Mouse (Mus musculus): ENCODE data around the gene Fmod. TPM values are rescaled to one million over a fixed set of nuclear protein-coding genes. Genes with fewer than 3 reads are reported as not detected.

Fmod gene
- polyA plus RNA-seq, 1 experiment from 2014 or later: 10.0 TPM

- Histone ChIP-seq H3K36me3 (ENCODE audit: insufficient read depth, low read length) (no peaks in the 10 kb centered on the region), H3K4me3 (ENCODE audit: low read depth, low read length) (no peak overlapping the region), H3K27me3 (replicated peaks; ENCODE audit: insufficient read depth, low read length) (no peaks in the 10 kb centered on the region), H3K9me3 (ENCODE audit: low read length) (no peaks in the 10 kb centered on the region), H3K9ac (replicated peaks; ENCODE audit: low read depth) (no peak overlapping the region), H3K4me1 (ENCODE audit: insufficient read depth, low read depth, low read length) (no peaks in the 10 kb centered on the region), H3K27ac (ENCODE audit: low read length) (no peak overlapping the region), H3K4me2 (replicated peaks; ENCODE audit: low read depth, low read length) (no peak overlapping the region)
- WGBS: 56% methylated on average over 6 of the region's 6 CpGs
- TF ChIP-seq CTCF (IDR thresholded peaks at IDR 0.05): no peak
- TF ChIP-seq EP300 (IDR thresholded peaks at IDR 0.05): no peak
- ATAC-seq (no peak), DNase-seq (ENCODE audit: low spot score) (no peak)
These were observed 12.5 kb downstream of the Fmod start for GRCm38 (mm10) chr1:134049542-134049941.

GRCm38 (mm10) chr1:134053207-134053606 is 16.2 kb downstream of the Fmod start:
- H3K4me2 ChIP-seq (replicated peaks; ENCODE audit: low read depth, low read length): no peak overlapping the region
- no peak overlapping the region for H3K4me3 ChIP-seq (ENCODE audit: low read depth, low read length)
- 6% methylated on average over 6 of the region's 6 CpGs for WGBS
- H3K9ac ChIP-seq (replicated peaks; ENCODE audit: low read depth): no peak overlapping the region
- ATAC-seq (peak; percentile 66), DNase-seq (ENCODE audit: low spot score) (peak; percentile 89)
- H3K27ac ChIP-seq (ENCODE audit: low read length): no peak overlapping the region
- H3K4me1 ChIP-seq (ENCODE audit: insufficient read depth, low read depth, low read length): peaks cover 14% of the 10 kb centered on the region; the same call in 1 of the 2 replicates
- H3K36me3 ChIP-seq (ENCODE audit: insufficient read depth, low read length): no peaks in the 10 kb centered on the region
- no peaks in the 10 kb centered on the region for H3K27me3 ChIP-seq (replicated peaks; ENCODE audit: insufficient read depth, low read length)
- peak; percentile 98 for TF ChIP-seq CTCF (IDR thresholded peaks at IDR 0.05)
- no peak for TF ChIP-seq EP300 (IDR thresholded peaks at IDR 0.05)
- H3K9me3 ChIP-seq (ENCODE audit: low read length): no peaks in the 10 kb centered on the region

GRCm38 (mm10) chr1:134055058-134055457 is 18.0 kb downstream of the Fmod start:
- H3K9me3 ChIP-seq (ENCODE audit: low read length): no peaks in the 10 kb centered on the region
- no peak overlapping the region for H3K4me2 ChIP-seq (replicated peaks; ENCODE audit: low read depth, low read length)
- DNase-seq (ENCODE audit: low spot score) (peak; percentile 51), ATAC-seq (peak; percentile 49; the same call in 1 of the 2 replicates)
- peak overlapping the region; percentile 57 for H3K27ac ChIP-seq (ENCODE audit: low read length)
- WGBS: 52% methylated on average over 9 of the region's 9 CpGs
- peaks cover 17% of the 10 kb centered on the region; the same call in 1 of the 2 replicates for H3K4me1 ChIP-seq (ENCODE audit: insufficient read depth, low read depth, low read length)
- TF ChIP-seq EP300 (IDR thresholded peaks at IDR 0.05) (peak; percentile 53; the same call in 1 of the 2 replicates), CTCF (IDR thresholded peaks at IDR 0.05) (no peak)
- no peaks in the 10 kb centered on the region for H3K36me3 ChIP-seq (ENCODE audit: insufficient read depth, low read length)
- no peaks in the 10 kb centered on the region for H3K27me3 ChIP-seq (replicated peaks; ENCODE audit: insufficient read depth, low read length)
- H3K9ac ChIP-seq (replicated peaks; ENCODE audit: low read depth): no peak overlapping the region
- H3K4me3 ChIP-seq (ENCODE audit: low read depth, low read length): no peak overlapping the region

GRCm38 (mm10) chr1:134055666-134056245 is 18.7 kb downstream of the Fmod start:
- no peaks in the 10 kb centered on the region for H3K9me3 ChIP-seq (ENCODE audit: low read length)
- H3K36me3 ChIP-seq (ENCODE audit: insufficient read depth, low read length): no peaks in the 10 kb centered on the region
- H3K27me3 ChIP-seq (replicated peaks; ENCODE audit: insufficient read depth, low read length): no peaks in the 10 kb centered on the region
- ATAC-seq: no peak
- no peak overlapping the region for H3K9ac ChIP-seq (replicated peaks; ENCODE audit: low read depth)
- peaks cover 23% of the 10 kb centered on the region; the same call in 1 of the 2 replicates for H3K4me1 ChIP-seq (ENCODE audit: insufficient read depth, low read depth, low read length)
- DNase-seq (ENCODE audit: low spot score): no peak
- no peak for TF ChIP-seq CTCF (IDR thresholded peaks at IDR 0.05)
- TF ChIP-seq EP300 (IDR thresholded peaks at IDR 0.05): no peak
- WGBS: 78% methylated on average over 9 of the region's 9 CpGs
- H3K4me3 ChIP-seq (ENCODE audit: low read depth, low read length): no peak overlapping the region
- peak overlapping the region; percentile 57 for H3K27ac ChIP-seq (ENCODE audit: low read length)
- H3K4me2 ChIP-seq (replicated peaks; ENCODE audit: low read depth, low read length): no peak overlapping the region

DNA sequence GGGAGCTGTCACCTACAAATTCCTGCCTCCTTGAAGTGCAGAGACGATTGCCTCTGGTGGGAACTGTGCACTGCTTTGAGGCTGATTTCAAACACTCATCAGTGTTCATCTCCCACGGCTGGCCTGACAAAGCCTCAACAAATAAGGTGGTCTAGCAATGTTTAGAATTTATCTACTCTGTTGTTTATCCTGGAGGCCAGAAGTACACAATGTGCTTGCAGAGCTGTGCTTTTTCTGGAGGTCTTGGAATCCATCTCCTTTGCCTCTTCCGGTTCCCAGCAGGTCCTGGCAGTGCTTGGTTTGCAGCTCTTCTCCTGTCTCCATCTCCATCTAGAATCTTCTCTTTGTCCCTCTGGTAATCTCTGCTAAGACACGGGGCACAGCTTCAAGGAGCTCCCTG is 19.2 kb downstream of the Fmod start:
- Histone ChIP-seq H3K9ac (replicated peaks; ENCODE audit: low read depth) (no peak overlapping the region), H3K9me3 (ENCODE audit: low read length) (no peaks in the 10 kb centered on the region), H3K4me1 (ENCODE audit: insufficient read depth, low read depth, low read length) (peaks cover 26% of the 10 kb centered on the region; the same call in 1 of the 2 replicates), H3K36me3 (ENCODE audit: insufficient read depth, low read length) (no peaks in the 10 kb centered on the region), H3K4me2 (replicated peaks; ENCODE audit: low read depth, low read length) (no peak overlapping the region), H3K27ac (ENCODE audit: low read length) (no peak overlapping the region), H3K4me3 (ENCODE audit: low read depth, low read length) (no peak overlapping the region), H3K27me3 (replicated peaks; ENCODE audit: insufficient read depth, low read length) (no peaks in the 10 kb centered on the region)
- ATAC-seq (no peak), DNase-seq (ENCODE audit: low spot score) (no peak)
- WGBS: 47% methylated on average over 4 of the region's 4 CpGs
- TF ChIP-seq EP300 (IDR thresholded peaks at IDR 0.05) (peak; percentile 96), CTCF (IDR thresholded peaks at IDR 0.05) (no peak)

- Histone ChIP-seq H3K9me3 (ENCODE audit: low read length) (no peaks in the 10 kb centered on the region), H3K27ac (ENCODE audit: low read length) (no peak overlapping the region), H3K4me1 (ENCODE audit: insufficient read depth, low read depth, low read length) (peaks cover 41% of the 10 kb centered on the region), H3K4me3 (ENCODE audit: low read depth, low read length) (no peak overlapping the region), H3K4me2 (replicated peaks; ENCODE audit: low read depth, low read length) (no peak overlapping the region), H3K9ac (replicated peaks; ENCODE audit: low read depth) (no peak overlapping the region), H3K27me3 (replicated peaks; ENCODE audit: insufficient read depth, low read length) (no peaks in the 10 kb centered on the region), H3K36me3 (ENCODE audit: insufficient read depth, low read length) (no peaks in the 10 kb centered on the region)
- TF ChIP-seq CTCF (IDR thresholded peaks at IDR 0.05) (no peak), EP300 (IDR thresholded peaks at IDR 0.05) (no peak)
- ATAC-seq (no peak), DNase-seq (ENCODE audit: low spot score) (no peak)
- 62% methylated on average over 8 of the region's 8 CpGs for WGBS
These were observed 20.7 kb downstream of the Fmod start for GRCm38 (mm10) chr1:134057736-134058135.
